Mouse (Mus musculus): ENCODE results near the gene Pnliprp1. TPM values are rescaled to one million over a fixed set of nuclear protein-coding genes. Genes with fewer than 3 reads are reported as not detected.

Pnliprp1 gene
- total RNA-seq (2015) = not detected in 2 replicates
- total RNA-seq (2017) = not detected in 2 replicates

DNA sequence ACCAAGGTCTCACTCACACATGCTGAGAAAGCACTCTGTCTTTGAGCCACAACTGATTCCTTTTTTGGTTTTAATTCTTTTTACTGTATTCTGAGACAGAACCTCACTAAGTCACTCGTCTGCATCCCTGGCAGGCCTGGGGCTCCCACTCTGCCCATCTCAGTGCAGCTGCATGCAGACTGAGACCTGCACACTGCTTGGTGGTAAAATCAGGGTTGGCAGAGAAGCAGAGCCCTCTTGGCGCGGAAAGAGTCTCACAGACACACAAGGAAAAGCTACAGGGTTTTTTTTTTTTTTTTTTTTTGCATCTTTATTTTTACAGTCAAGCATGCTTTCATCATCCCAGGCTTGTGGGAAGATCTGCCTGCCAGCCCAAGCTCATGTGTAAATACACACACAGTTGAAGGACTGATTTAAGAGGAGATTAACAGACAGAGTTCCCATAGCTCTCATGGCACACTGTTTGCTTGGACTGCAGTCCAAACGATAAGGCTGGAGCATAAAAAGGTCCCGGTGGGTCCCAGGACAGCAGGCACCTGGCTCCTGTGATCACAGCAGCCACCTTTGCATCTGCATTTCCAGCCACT lies at the start of gene Pnliprp1:
Gene Pnliprp1, plus strand, starts transcription at position 443 of the 587 bp plus-strand sequence.
- no peak for ATAC-seq (replicated peaks; ENCODE audit: poor library complexity)

DNA sequence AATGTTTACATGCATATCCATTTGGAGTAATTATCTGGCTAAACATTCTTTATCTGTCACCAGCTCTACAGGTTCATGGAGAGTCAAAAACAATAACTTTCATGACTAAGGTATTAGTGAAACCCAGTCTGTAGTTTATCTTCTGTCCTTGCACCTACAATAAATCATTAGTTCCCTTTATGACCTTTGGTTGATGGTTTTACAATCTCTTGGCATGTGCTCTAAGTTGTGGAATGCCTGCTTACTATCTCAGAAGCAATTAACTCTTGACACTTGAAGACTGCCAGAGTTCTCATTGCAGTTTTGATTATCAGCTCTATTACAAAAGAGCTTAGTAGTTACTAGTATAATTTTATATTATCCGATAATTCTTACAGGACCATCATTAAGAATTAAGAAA lies 39.8 kb upstream of the Pnliprp1 start:
- no peak for ATAC-seq (replicated peaks; ENCODE audit: poor library complexity)

DNA sequence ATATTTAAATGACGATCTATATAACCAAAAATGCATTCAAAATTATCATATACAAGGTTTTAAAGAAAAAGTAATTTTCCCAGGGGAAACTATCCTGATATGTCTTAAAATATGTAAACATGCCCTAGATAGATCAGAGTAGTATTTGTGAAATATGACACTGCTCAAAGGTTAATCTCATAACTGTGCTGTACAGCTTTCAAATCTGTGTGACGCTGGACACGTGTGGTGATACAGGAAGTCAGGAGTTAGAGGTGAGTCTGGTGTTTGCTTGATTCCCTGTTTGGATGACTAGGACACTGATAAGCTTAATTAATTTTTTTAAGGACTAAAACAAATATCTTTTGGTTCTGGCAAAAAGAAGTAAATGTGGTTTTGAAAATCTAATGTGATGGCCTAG lies 33.4 kb upstream of the Pnliprp1 start:
- no peak for ATAC-seq (replicated peaks; ENCODE audit: poor library complexity)

DNA sequence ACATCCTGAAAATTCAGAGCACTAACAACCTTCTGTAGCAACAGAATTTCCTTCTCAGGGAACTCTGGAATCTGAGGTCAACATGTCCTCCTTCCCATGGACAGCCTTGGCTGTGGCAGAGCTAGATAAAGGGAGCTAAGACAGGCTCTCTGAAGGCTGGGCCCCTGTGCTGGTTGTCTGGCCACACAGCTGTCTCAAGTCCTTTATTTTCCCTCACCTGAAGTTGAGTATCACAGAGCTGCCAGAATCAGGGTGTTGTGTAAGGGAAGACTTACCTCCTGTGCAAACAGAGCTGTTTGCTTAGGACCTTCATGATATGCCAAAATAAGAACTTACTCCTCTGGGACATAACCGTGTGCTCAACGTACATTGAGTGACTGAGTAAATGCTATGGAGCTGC lies 32.5 kb upstream of the Pnliprp1 start:
- no peak for ATAC-seq (replicated peaks; ENCODE audit: poor library complexity)

DNA sequence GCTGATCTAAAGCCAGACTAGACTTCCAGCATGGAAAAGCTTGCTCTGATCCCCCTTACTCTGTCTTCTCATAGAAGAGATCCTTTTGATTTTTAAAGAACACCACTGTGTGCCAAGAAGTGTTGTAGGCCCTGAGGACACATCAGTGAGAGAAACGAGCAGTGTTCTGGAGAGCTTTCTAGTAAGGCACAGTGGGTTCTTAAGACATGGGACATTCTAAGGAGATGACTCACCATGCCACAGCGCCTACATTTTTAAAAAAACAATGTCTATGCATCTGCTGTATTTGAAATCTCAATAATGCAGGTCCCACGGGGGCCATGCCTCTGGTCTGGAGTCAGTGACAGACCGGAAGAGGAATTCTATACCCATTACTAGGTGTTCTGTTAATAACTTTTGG lies 24.1 kb upstream of the Pnliprp1 start:
- no peak for ATAC-seq (replicated peaks; ENCODE audit: poor library complexity)

DNA sequence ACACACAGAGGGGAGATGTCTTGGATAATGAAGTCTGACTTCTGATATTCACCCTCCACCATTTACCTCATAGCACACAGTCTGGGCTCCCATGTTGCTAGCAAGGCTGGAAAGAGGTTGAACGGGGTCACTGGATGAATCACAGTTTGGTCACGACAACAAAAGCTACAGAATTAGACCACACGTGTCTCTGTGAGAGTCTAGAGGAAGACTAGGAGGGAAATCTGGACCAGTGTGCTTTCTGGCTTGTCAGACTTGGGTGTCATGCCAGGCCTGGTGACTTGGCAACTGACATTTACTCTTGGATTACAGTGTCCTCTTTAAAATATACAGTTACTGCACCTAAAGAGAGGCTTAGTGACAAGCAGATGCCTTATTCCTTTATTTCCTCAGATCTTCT lies 20.1 kb upstream of the Pnliprp1 start:
- ATAC-seq (replicated peaks; ENCODE audit: poor library complexity) = no peak

DNA sequence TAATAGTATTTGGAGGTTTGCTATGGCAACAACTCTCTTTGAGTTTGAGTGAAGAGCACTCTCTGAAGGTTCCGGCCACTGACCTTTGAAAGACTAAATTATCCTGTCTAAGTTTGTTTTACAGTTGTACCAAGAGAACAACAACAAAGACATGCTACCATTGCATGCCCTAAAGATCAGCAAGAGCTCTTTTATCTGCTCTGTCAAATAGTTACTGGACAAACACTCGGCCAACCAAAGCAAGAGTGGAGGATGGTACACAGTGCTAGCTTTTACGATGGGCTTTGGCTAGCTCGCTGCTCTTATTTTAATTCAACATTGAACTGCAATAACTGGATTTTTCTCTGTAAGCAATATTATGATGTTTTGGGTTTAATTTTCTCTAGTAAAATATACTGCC lies 10.8 kb upstream of the Pnliprp1 start:
- no peak for ATAC-seq (replicated peaks; ENCODE audit: poor library complexity)

DNA sequence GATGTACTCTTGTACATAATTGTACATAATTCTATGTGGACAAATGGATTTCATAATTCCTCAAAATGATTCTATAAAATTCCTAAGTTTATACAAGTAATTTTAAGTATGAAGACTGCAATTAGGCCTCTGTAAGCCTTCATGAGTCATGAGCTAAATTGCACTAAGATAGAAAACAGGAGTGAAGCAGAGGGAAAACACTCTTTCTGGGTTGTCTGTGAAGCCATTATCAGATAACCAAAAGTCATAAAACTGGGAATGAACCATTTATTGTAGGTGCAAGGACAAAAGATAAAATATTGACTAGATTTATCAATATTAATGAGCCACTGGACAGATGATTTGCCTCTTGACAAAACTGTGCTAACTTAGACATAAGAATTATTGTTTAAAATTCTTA lies 8.2 kb upstream of the Pnliprp1 start:
- ATAC-seq (replicated peaks; ENCODE audit: poor library complexity) = no peak

DNA sequence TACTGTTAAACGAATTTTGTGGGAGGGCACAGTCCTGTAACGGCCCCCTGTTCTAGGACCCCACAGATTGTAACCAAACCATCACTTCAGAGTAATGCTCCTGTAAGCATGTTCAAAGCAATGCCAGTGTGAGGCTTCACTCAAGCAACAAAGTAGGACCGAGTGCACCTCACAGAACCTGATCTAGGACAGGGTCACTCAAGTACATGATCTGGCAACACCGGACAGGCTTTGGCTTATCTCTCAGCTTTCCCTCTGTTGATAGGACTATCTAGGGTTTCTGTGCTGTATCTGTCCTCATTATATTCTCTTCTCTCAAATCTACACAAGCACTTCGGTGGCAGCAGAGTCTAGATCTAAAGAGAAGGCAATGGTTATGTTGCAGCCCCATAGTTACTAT lies 2.1 kb upstream of the Pnliprp1 start:
- ATAC-seq (replicated peaks; ENCODE audit: poor library complexity) = no peak

DNA sequence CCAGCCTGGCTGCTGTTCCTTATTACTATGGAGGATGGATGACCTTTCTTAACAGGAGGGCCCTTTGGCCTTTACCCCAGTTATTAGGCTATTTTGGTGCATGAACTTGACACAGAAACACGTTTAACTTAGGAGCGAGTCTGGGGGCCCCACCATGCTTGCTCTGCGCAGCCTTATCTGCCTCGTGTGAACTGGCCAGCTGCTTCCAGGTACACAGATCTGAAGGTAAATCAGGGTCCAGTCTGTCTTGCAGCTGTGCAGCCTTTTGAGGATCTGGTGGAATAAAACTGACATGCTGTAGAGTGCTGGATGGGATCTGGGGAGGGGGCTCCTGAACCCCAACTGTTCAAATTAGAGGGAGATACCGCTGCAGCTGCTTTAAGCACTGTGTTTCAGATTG lies 931 bp upstream of the Pnliprp1 start:
- no peak for ATAC-seq (replicated peaks; ENCODE audit: poor library complexity)

DNA sequence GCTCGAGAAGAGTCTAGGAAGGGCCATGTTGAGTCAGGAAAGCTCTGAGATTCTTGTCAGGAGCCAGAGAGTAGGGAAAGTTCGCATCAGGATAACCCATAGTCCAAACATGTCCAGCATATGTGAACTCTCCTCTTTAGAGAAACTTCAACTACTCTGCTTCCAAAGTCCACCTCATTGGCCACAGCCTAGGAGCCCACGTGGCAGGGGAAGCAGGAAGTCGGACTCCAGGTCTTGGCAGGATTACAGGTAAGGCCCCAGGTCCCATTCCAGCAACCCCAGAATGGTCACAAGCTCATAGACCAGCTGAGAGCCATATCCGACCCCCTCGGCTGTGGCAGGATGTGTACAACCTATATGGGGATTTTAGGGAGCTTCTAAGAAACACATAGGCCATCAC lies 4.5 kb downstream of the Pnliprp1 start:
- no peak for ATAC-seq (replicated peaks; ENCODE audit: poor library complexity)

DNA sequence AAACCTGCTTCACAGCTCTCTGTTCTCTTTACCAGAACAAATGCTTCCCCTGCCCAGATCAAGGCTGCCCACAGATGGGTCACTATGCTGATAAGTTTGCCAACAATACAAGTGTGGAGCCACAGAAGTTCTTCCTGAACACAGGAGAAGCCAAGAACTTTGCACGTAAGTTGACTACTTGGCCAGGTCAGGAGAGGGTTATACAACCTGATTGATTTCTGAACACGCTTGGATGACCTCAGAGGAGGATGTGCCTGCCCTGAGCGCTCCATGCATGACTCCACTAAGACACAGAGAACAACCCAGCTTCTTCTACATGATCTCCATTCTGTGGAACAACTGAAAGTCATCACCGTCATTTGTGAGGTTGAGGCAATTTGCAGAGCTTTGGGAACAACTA lies 9.4 kb downstream of the Pnliprp1 start:
- ATAC-seq (replicated peaks; ENCODE audit: poor library complexity) = no peak

DNA sequence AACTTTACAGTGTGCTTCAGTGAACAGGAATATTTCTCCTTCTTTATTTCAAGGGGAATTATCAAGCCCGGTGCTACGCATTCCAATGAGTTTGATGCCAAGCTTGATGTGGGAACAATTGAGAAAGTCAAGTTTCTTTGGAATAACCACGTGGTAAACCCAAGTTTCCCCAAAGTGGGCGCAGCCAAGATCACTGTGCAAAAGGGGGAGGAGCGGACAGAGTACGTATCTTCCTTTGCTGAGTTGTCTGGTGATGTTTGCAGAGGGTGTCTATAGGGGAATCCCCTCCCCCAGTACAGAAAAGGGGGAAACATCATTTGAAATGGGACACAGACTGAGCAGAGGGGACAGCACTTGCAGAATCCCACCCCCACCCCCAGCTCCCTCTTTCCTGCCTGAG lies 12.3 kb downstream of the Pnliprp1 start:
- ATAC-seq (replicated peaks; ENCODE audit: poor library complexity) = no peak

DNA sequence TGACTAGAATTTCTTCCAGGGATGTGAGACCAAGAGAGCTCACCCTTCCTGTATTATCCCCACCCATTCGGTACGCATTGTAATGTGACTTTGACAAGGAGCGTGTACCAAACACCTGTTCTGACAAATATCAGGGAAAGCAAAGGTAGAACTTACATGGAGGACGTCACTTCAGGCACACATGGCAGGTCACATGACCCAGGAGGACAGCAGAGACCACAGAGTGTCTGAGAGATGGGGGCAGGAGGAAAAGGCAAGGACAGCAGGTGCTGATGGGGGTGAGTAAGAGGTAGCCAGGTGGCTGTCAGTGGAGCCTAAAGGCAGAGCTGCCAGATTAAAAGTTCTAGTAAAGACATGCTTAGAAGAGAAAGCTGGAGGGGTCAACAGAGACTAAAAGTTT lies 14.0 kb downstream of the Pnliprp1 start:
- ATAC-seq (replicated peaks; ENCODE audit: poor library complexity) = no peak

DNA sequence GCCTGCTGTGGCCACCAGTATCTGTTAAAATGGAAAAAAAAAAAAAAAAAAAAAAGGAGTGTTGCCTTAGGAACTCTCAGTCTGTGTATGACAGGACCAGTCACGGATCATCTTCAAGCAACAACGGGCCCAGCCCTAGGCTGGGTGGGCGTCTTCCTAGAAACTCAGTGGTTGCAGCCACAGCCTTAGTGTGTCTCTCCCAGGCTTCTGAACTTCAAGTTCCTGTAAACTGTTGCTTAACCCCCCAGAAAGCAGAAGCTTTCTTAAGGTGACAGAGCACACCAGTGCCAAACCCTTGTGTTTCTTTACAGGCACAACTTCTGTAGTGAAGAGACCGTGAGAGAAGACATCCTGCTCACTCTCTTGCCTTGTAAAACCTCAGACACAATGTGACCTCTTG lies 15.0 kb downstream of the Pnliprp1 start:
- peak; percentile 69 for ATAC-seq (replicated peaks; ENCODE audit: poor library complexity)

DNA sequence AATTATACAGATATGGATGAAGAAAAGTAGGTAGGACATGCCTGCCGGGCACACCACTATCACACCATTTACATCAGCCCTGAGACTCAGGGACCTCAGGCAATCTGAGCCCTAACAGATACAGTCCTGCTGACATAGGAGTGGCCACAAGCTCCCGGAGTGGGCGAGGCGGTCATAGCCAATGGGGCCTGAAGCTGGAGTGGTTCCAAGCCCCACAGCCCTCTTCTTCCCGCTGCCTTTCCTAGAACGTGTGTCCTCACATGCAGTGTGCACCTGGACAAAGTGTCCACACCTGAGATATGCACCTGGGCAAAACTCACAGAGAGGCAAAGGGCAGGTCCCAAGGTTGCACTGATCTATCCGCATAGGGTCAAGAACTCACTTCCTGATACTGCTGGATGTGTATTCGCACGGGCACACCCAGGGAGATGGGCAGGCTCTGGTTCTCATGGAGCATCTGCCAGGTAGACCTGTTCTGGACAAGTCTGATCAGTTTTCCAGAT lies 18.9 kb downstream of the Pnliprp1 start:
- ATAC-seq (replicated peaks; ENCODE audit: poor library complexity) = no peak

DNA sequence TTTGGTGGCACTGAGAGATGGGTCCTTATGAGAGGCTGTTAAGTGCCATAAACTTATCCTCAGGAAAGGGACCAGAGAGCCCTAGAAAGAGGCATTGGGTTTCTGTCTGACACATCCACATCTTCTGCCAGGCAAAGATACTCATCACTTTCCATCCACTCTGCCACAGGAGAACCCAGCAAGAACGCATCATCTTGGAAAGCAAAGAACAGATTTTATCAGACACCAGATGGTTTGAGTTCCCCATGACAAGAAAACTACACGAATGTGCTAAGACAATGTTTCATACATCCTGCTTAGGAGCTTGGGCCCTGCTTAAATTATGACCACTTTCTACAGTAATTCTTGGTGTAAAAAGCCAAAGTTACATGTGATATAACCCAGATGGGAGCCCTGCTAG lies 22.1 kb downstream of the Pnliprp1 start:
- no peak for ATAC-seq (replicated peaks; ENCODE audit: poor library complexity)

DNA sequence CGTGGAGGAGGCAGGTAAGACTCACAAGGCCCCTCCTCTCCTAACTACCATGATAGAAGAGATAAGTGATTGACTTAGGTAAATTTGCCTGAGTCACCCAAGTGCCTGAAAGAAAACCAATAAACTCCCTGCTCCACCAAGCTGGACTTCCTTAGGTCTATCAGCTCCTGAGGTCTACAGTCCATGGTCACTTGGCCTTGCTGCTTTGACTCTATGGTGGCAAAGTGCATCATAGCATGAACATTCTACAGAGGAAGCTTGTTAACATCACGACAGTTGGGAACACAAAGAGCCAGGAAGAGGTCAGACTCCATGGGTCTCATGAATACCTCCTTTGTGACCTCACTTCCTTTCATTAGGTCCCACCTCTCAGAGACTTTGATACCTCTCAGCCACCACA lies 22.8 kb downstream of the Pnliprp1 start:
- ATAC-seq (replicated peaks; ENCODE audit: poor library complexity) = no peak

DNA sequence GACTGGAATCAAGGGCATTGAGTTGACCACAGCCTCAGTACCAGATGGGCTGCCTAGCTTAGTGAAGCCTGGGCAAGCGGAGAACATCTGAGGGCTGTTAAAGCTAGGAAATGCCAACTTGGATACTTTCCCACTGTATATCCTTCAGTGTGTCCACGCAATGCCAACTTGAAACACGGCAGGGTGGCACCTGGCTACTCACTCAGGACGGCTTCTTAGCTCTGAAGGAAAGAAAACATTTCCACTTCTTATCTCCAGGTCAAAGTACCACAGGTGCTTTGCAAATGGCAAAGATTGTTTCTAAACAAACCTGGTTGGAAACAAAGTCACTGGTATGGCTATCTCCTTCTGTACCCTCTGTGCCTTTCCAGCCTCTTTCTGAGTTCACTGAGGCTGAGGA lies 30.2 kb downstream of the Pnliprp1 start:
- ATAC-seq (replicated peaks; ENCODE audit: poor library complexity) = no peak

DNA sequence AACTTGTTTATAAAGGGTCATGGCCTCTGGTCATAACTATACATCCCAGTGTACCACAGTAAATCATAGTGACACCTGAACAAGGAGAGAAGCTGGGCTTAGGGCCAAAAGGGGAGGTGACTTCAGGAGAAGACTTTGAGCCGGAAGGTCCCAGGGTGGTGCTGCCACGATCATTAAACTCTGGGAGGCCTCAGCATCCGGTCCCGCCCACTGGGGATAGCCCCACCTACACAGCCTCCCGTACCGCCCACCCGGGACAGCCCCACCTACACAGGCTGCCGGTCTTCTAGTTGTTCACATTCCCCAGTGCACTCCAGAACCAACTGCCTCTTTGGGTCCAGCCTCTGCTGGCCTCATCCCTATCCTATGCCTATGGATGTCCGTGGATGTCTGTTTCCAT lies 30.7 kb downstream of the Pnliprp1 start, which contains the start of gene Pnliprp2:
Gene Pnliprp2, plus strand, starts transcription at position 297 of the 400 bp plus-strand sequence.
- no peak for ATAC-seq (replicated peaks; ENCODE audit: poor library complexity)

DNA sequence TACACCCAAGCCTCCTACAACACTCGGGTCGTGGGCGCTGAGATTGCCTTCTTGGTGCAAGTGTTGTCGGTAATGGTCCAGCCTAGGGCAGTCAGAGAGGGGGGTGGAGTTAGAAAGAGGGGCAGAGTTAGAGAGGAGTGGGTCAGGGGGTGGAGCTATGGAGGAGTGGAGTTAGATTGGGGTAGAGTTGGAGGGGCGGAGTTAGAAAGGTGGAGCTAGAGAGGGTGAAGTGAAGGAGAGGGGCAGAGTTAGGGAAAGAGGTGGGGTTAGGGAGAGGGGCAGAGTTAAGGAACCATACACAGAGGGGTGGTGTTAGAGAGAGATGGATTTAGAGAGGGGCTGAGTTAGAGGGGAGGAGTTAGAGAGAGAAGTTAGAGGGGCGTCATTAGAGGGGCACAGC lies 33.6 kb downstream of the Pnliprp1 start:
- ATAC-seq (replicated peaks; ENCODE audit: poor library complexity) = no peak

DNA sequence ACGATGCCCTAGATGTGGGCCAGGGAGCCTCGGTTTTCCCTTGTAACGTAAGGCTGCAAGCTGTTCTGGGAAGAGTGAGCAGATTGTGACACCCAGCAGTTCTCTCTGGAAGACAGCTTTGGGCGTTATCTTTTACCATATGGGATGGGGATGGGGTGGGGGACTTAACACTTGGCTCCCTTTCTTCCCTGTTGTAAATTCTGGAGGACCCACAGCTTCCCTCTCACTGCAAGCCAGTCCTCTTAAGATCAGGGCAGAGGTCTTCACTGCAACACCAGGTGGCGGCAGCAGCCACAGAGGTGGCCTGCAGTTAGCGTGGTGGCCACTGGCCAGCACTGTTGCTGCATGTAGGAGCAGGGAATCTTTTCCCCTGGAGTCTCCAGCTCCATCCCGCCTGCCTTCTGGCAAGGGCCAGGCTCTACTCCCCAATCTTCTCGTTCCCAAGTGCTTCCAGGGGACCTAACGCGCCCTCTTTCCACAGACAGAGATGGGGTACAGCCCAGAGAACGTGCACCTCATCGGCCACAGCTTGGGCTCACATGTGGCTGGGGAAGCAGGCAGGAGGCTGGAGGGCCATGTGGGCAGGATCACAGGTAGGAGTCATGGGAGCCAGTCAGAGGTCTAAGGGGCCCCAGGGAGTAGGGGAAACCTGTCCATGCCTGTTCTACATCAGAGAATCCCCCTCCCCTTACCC lies 34.3 kb downstream of the Pnliprp1 start:
- ATAC-seq (replicated peaks; ENCODE audit: poor library complexity) = peak; percentile 65

DNA sequence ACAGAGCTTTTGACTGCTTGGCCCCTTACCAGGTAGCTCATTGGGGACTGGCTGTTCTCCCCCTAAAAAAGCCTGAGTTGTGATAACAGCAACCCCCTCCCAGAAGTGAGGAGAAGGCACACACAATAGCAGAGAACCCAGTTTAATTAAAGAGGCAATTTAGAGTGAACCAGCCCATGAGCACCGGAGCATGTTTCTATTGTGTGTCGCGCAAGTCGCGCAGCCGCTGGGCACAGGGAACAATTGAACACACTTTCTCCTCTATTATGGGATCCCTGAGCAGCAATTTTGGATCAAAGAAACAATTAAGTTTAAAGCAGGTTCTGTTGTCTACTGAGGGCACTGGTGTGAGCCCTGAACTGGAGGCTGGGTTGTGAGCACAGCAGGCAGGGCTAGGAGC lies 38.6 kb downstream of the Pnliprp1 start:
- no peak for ATAC-seq (replicated peaks; ENCODE audit: poor library complexity)
